Mouse (Mus musculus) intestine, postnatal 0 days (tissue): ENCODE data around the gene Pimreg. TPM values are rescaled to one million over a fixed set of nuclear protein-coding genes. Genes with fewer than 3 reads are reported as not detected.

ENCODE experiments used
- ATAC-seq: fragments of 200-750 bp; cut with Nextera tagmentation; 2 replicates; pipeline ENCODE4 v1.8.0; 2017; ENCODE audit warnings: mild to moderate bottlenecking, moderate TSS enrichment, moderate library complexity
- H3K27ac ChIP-seq: fragments of 300-500 bp; sonication (generic); 2 replicates; pipeline ENCODE4 v1.5.1; 2014; ENCODE audit warnings: mild to moderate bottlenecking, low read depth, low read length, moderate library complexity
- H3K27me3 ChIP-seq: fragments of 300-500 bp; sonication (generic); replicated peaks from 2 replicates; pipeline ENCODE4 v1.6.1; 2014; ENCODE audit warnings: low read length, mixed read lengths; ENCODE audit not compliant: control insufficient read depth, insufficient read depth
- H3K36me3 ChIP-seq: fragments of 300-500 bp; sonication (generic); 2 replicates; pipeline ENCODE4 v1.6.1; 2014; ENCODE audit warnings: mild to moderate bottlenecking, moderate library complexity; ENCODE audit not compliant: control insufficient read depth, insufficient read depth
- H3K4me1 ChIP-seq: fragments of 300-500 bp; sonication (generic); replicated peaks from 2 replicates; pipeline ENCODE4 v1.6.1; 2014; ENCODE audit warnings: antibody characterized with exemption, low read length, mixed read lengths; ENCODE audit not compliant: control insufficient read depth, insufficient read depth
- H3K4me2 ChIP-seq: fragments of 300-500 bp; sonication (generic); replicated peaks from 2 replicates; pipeline ENCODE4 v1.6.1; 2014; ENCODE audit warnings: low read depth, mild to moderate bottlenecking, moderate library complexity
- H3K4me3 ChIP-seq: fragments of 300-500 bp; sonication (generic); 2 replicates; pipeline ENCODE4 v1.5.1; 2014; ENCODE audit warnings: low read depth, low read length
- H3K9ac ChIP-seq: fragments of 300-500 bp; sonication (generic); 2 replicates; pipeline ENCODE4 v1.6.1; 2014; ENCODE audit warnings: mild to moderate bottlenecking, low read depth, low read length
- H3K9me3 ChIP-seq: fragments of 300-500 bp; sonication (generic); 2 replicates; pipeline ENCODE4 v1.6.1; 2016; ENCODE audit warnings: mixed run types; ENCODE audit not compliant: control insufficient read depth
- CTCF ChIP-seq: sonication (generic); IDR thresholded peaks from 2 replicates; pipeline ENCODE4 v1.5.1; 2016; ENCODE audit warnings: low read depth, mild to moderate bottlenecking, control low read depth, antibody characterized with exemption, moderate library complexity
- WGBS: fragments of 180-500 bp; shearing (Covaris S2); extraction: QIAGEN DNeasy Blood & Tissue Kit; methylation state at CpG from one replicate; pipeline ENCODE4 v1.1.7; 2014; 5-methylcytosine and 5-hydroxymethylcytosine counted together
- polyA plus RNA-seq: library from polyadenylated mRNA; unstranded; fragments of >200 nt; fragmentation: Nextera tagmentation; extraction: Ambion mirVana; gene quantifications from 2 replicates; pipeline ENCODE4 v1.2.1, GENCODE M21; 2015

Gene Pimreg
- polyA plus RNA-seq, 1 experiment from 2014 or later = 17.4 TPM

DNA sequence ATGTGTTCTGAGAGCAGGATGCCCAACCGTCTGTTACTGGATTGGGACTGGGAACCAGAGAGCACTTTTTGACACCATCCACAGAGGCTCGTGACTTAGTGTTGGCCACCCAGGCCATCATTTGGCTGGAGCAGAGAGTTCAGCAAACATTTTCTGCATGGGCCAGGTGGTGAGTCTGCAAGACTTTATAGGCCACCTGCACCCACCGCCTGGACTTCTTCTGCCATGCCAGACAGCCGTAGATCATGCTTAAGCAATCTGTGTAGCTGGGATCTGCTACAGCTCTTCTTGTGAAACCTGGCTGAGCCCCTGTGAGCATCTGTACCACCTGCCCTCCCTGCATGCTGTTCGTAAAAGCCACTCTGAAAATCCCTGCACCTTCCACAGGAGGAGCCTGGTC, 25.5 kb downstream of the Pimreg start:
- H3K27ac ChIP-seq = no peak overlapping the region
- H3K4me1 ChIP-seq = no peaks in the 10 kb centered on the region
- H3K27me3 ChIP-seq = no peaks in the 10 kb centered on the region
- ATAC-seq = no peak
- no peak overlapping the region for H3K9ac ChIP-seq
- 78% methylated on average over 5 of the region's 5 CpGs for WGBS
- no peak overlapping the region for H3K4me2 ChIP-seq
- no peak for TF ChIP-seq CTCF
- no peaks in the 10 kb centered on the region for H3K9me3 ChIP-seq
- H3K36me3 ChIP-seq = no peaks in the 10 kb centered on the region
- H3K4me3 ChIP-seq = no peak overlapping the region

DNA sequence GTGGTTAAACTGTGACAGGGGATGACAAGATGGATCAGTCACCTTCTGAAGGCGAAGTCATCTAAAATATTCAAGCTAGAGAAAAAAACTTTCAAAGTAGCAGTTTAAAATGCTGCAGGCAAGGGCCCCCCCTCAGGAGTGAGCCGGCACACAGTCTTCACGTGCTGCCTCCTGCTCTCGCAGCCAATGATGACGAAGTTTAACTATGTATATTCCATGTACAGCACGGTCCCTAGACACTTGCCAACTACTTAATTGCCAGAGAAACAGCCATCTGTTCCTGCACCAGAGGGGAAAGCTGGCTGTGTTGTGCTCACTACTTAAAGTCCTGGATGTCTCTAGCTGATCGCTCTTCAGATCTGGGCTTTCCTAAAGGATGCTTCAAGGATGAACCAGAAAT, 26.2 kb downstream of the Pimreg start:
- H3K9me3 ChIP-seq = no peaks in the 10 kb centered on the region

DNA sequence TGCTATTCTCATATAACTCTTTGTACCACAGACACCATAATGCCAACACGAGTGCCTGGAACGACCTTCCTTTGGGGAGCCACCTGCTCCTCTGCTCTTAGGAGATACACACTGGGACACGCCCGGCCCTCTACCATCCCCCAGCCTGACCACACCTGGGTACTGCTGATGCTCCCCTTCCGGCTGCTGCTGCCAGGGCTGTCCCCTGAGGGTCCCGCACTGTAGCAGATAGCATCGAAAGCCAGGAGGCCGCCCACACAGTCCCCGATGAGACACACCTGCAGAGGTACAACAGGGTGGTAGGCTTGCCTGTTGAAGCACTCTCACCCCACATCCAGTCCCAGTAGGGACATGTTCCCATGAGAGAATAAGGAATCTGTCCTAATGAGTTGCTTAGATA, 28.9 kb downstream of the Pimreg start:
- H3K27ac ChIP-seq = no peak overlapping the region
- no peaks in the 10 kb centered on the region for H3K9me3 ChIP-seq
- H3K4me2 ChIP-seq = no peak overlapping the region
- no peaks in the 10 kb centered on the region for H3K4me1 ChIP-seq
- no peaks in the 10 kb centered on the region for H3K36me3 ChIP-seq
- ATAC-seq = no peak
- no peak overlapping the region for H3K4me3 ChIP-seq
- WGBS = 82% methylated on average over 9 of the region's 9 CpGs
- no peaks in the 10 kb centered on the region for H3K27me3 ChIP-seq
- H3K9ac ChIP-seq = no peak overlapping the region
- TF ChIP-seq CTCF = no peak

More for the DNA sequence above, 26.2 kb downstream of the Pimreg start:
- no peaks in the 10 kb centered on the region for H3K4me1 ChIP-seq
- no peak overlapping the region for H3K4me3 ChIP-seq
- 60% methylated on average over 7 of the region's 7 CpGs for WGBS
- no peak overlapping the region for H3K27ac ChIP-seq
- no peak overlapping the region for H3K9ac ChIP-seq
- no peak for TF ChIP-seq CTCF
- no peak overlapping the region for H3K4me2 ChIP-seq
- no peaks in the 10 kb centered on the region for H3K36me3 ChIP-seq
- H3K27me3 ChIP-seq = no peaks in the 10 kb centered on the region
- ATAC-seq = no peak

DNA sequence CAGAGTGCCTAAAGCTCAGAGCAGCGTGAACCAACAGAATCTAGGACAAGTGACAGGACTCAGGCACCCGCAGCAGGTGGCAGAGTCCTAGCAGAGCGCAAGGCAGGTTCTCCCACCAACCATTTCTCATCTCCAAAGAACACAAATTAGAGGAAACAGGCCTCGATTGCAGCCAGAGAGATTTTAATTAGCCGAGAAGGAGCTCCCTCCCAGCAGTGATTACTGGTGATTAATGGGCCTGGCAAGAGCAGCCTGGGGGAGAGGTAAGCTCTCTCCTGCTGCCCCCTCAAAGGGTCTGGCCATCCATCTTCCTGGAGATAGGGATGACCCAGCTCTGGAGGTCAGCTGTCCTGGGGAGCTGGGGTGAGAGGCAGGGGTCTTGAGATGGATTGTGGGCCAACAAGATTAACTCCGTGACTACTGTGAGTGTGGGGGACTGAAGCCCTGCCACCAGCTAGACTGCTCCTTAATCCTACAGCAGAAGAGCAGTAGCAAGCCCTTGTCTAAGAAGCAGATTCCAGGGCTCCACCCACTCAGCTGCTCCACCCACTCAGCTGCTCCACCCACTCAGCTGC, 30.6 kb downstream of the Pimreg start:
- H3K4me3 ChIP-seq = no peak overlapping the region
- WGBS = 42% methylated on average over 6 of the region's 6 CpGs
- H3K9me3 ChIP-seq = no peaks in the 10 kb centered on the region
- H3K4me2 ChIP-seq = no peak overlapping the region
- no peaks in the 10 kb centered on the region for H3K27me3 ChIP-seq
- TF ChIP-seq CTCF = no peak
- no peaks in the 10 kb centered on the region for H3K36me3 ChIP-seq
- H3K9ac ChIP-seq = no peak overlapping the region
- ATAC-seq = no peak
- no peak overlapping the region for H3K27ac ChIP-seq
- H3K4me1 ChIP-seq = no peaks in the 10 kb centered on the region

DNA sequence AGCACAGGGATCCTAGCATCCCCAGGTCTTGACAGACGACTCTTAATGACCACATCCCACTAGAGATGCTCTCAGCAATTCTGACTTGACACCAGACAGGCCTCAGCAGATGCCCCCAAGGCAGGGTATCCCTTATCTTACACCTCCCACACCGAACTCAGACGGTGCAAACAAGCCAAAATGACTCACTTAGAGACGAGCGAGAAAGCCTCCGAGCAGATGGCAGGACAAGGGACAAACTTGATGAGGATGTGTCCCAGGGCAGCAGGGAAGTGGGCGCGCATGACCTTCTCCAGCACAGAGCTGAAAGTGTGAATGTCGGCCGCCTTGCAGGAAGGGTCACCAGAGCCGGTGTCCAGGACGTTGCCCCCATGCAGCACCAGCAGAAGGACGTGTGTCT, 32.4 kb downstream of the Pimreg start:
- 74% methylated on average over 13 of the region's 13 CpGs for WGBS
- no peak for ATAC-seq
- H3K4me2 ChIP-seq = no peak overlapping the region
- H3K9me3 ChIP-seq = no peaks in the 10 kb centered on the region
- no peak overlapping the region for H3K9ac ChIP-seq
- no peak for TF ChIP-seq CTCF
- no peaks in the 10 kb centered on the region for H3K4me1 ChIP-seq
- no peak overlapping the region for H3K4me3 ChIP-seq
- H3K36me3 ChIP-seq = no peaks in the 10 kb centered on the region
- H3K27me3 ChIP-seq = no peaks in the 10 kb centered on the region
- H3K27ac ChIP-seq = no peak overlapping the region

DNA sequence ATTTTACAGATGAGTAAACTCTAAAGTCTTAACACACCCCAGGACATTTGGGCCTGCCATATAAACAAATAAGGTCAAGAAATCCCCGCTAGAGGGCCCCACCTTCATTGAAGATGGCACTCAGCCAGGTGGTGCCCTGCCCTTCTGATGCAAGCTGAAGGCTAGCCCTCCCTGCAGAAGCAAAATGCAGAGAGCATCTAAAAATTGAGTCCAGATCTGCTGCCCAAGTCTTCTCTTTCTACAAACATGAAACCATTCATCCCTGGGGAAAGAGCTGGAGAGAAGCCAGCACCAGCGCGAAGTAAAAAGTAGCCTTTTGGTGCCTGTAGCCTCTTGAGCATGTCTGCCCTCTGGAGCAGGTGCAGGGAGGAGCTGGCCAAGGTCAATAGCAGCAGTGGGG, 36.2 kb downstream of the Pimreg start:
- 49% methylated on average over 3 of the region's 3 CpGs for WGBS
- Histone ChIP-seq H3K27me3 (no peaks in the 10 kb centered on the region), H3K4me3 (no peak overlapping the region), H3K9ac (no peak overlapping the region), H3K4me2 (no peak overlapping the region), H3K27ac (no peak overlapping the region), H3K4me1 (no peaks in the 10 kb centered on the region), H3K9me3 (no peaks in the 10 kb centered on the region), H3K36me3 (no peaks in the 10 kb centered on the region)
- no peak for TF ChIP-seq CTCF
- no peak for ATAC-seq

DNA sequence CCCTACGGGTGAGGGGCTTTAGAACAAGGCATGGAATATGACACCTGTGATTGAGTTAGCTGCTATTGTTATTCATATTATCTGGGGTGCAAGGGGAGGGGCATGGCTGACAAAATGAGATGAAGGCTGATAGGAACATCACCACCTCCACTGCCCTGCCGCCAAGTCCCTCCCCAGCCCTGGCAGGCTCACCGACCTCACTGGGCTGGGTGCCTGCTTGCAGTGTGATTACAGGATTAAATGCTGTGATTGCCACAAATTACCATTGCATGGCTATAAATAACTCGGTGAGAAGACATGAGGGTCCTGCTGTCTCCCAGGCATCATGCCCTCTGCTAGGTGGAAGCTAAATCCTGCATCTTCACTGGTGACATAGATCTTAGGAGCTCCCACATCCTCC, 36.8 kb downstream of the Pimreg start:
- WGBS = 48% methylated on average over 4 of the region's 4 CpGs
- no peaks in the 10 kb centered on the region for H3K36me3 ChIP-seq
- H3K4me3 ChIP-seq = no peak overlapping the region
- ATAC-seq = no peak
- no peaks in the 10 kb centered on the region for H3K27me3 ChIP-seq
- H3K9me3 ChIP-seq = no peaks in the 10 kb centered on the region
- H3K27ac ChIP-seq = no peak overlapping the region
- no peaks in the 10 kb centered on the region for H3K4me1 ChIP-seq
- H3K4me2 ChIP-seq = no peak overlapping the region
- no peak overlapping the region for H3K9ac ChIP-seq
- no peak for TF ChIP-seq CTCF
